In the genomic region with DNA sequence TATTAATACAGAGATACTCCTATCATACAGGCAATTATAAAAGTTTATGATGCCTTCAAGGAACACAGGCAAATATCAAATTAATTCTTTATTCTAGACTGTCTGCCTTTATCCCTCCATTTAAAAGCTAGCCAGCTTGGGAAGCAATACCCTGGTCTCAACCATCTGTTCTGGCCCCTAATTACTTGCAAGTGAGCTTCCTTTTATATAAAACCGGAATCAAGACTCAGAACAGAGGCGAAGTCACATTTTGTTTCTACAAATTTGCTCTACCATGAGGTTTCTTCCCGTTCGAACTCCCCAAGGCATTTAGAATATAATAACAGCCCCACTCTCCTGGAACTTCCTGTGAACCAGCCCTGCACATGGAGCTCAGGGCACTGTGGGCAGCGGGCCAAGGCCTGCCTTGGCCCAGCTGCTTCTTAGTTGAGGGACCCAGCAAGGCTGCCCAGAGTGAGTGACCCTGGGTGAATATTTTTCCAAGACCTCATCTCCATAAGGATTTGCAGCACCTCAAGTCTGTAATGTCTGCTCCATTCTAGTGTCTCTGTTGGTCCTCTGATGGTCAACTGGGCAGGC, we compare ENCODE assay signal across 23 mouse cellular contexts.
DNase-seq lines count a peak whose midpoint lies in the region; ATAC-seq lines count a peak whose summit lies in the region.
"Had no signal": no experiment of that assay in that cellular context is flagged by ENCODE, and none has a peak within 500 bp of the region (broad histone marks: within the 10 kb centered on the region; RNA-seq: fewer than 3 reads in every experiment).

No protein-coding gene starts in this region.

- no peaks in the 10 kb centered on the region for H3K27me3 ChIP-seq in forebrain, embryonic 14.5 days (replicated peaks; ENCODE audit: control insufficient read depth, insufficient read depth, low read length)
- no peaks in the 10 kb centered on the region for H3K27me3 ChIP-seq in forebrain, embryonic 12.5 days
- H3K27me3 ChIP-seq in forebrain, embryonic 15.5 days = no peaks in the 10 kb centered on the region
- H3K27me3 ChIP-seq: heart, embryonic 12.5 days; hindbrain, embryonic 13.5 days; liver, embryonic 13.5 days; lung, embryonic 15.5 days had no signal

- intact Hi-C loops in left cerebral cortex, postnatal 4 days (cut with DNase I) = no loop called here
- intact Hi-C loops in left cerebral cortex, postnatal 14 days (cut with DNase I) = no loop called here

- 0 out of 2 replicates have a peak, but pooled peaks cover 3% of the 10 kb centered on the region for H3K9me3 ChIP-seq in forebrain, embryonic 14.5 days (replicated peaks; ENCODE audit: control insufficient read depth, low read length)
- no peaks in the 10 kb centered on the region for H3K9me3 ChIP-seq in forebrain, embryonic 12.5 days
- no peaks in the 10 kb centered on the region; the same call in 1 of the 2 replicates for H3K9me3 ChIP-seq in forebrain, embryonic 15.5 days
- H3K9me3 ChIP-seq: liver, embryonic 13.5 days; lung, embryonic 15.5 days had no signal

- WGBS in forebrain, embryonic 14.5 days = 68% methylated on average over 5 of the region's 5 CpGs
- WGBS in forebrain, embryonic 12.5 days = 85% methylated on average over 5 of the region's 5 CpGs
- WGBS in forebrain, embryonic 15.5 days = 62% methylated on average over 5 of the region's 5 CpGs

- DNase-seq in adrenal gland, postnatal 10 days = peak; percentile 27
- DNase-seq in adrenal gland, adult (ENCODE audit: inconsistent age in 2 of 2, low spot score in 1 of 2) = no peak
- DNase-seq in forebrain, embryonic 14.5 days (ENCODE audit: low spot score) = peak; percentile 37
- peak; percentile 70 for DNase-seq in left cerebral cortex, postnatal 4 days
- DNase-seq in left cerebral cortex, postnatal 14 days (ENCODE audit: low spot score in 2 of 2) = no peak
- DNase-seq in B cell, adult 2 months = no peak
- DNase-seq: adrenal gland, postnatal 36 days; gastrocnemius, postnatal 10 days; heart, adult 11 months; heart, postnatal 14 days; kidney, adult 9 months; kidney, postnatal 36 days; liver, embryonic 13.5 days had no signal

- no peak for ATAC-seq in forebrain, embryonic 14.5 days
- no peak for ATAC-seq in forebrain, embryonic 12.5 days (ENCODE audit: low FRiP score)
- ATAC-seq in forebrain, embryonic 15.5 days (replicated peaks) = no peak
- ATAC-seq: CD4-positive, CD25-positive, alpha-beta regulatory T cell, adult 4 months had no signal

- H3K9ac ChIP-seq in forebrain, embryonic 14.5 days (ENCODE audit: low read length) = no peak overlapping the region
- H3K9ac ChIP-seq in forebrain, embryonic 12.5 days = no peak overlapping the region
- H3K9ac ChIP-seq in forebrain, embryonic 15.5 days (replicated peaks) = no peak overlapping the region
- H3K9ac ChIP-seq: heart, embryonic 12.5 days; hindbrain, embryonic 13.5 days; limb, embryonic 12.5 days; liver, embryonic 13.5 days; lung, embryonic 15.5 days had no signal

- H3K4me2 ChIP-seq in forebrain, embryonic 14.5 days (ENCODE audit: low read length) = no peak overlapping the region
- no peak overlapping the region for H3K4me2 ChIP-seq in forebrain, embryonic 12.5 days
- H3K4me2 ChIP-seq in forebrain, embryonic 15.5 days (replicated peaks) = no peak overlapping the region
- H3K4me2 ChIP-seq: heart, embryonic 12.5 days; hindbrain, embryonic 13.5 days; limb, embryonic 12.5 days; liver, embryonic 13.5 days; lung, embryonic 15.5 days had no signal

- no peaks in the 10 kb centered on the region for H3K36me3 ChIP-seq in forebrain, embryonic 14.5 days (ENCODE audit: control insufficient read depth, insufficient read depth, low read length)
- H3K36me3 ChIP-seq in forebrain, embryonic 12.5 days (replicated peaks) = no peaks in the 10 kb centered on the region
- H3K36me3 ChIP-seq in forebrain, embryonic 15.5 days = no peaks in the 10 kb centered on the region
- H3K36me3 ChIP-seq: heart, embryonic 12.5 days; hindbrain, embryonic 13.5 days; limb, embryonic 12.5 days; liver, embryonic 13.5 days; lung, embryonic 15.5 days; midbrain, embryonic 10.5 days had no signal

- no peak overlapping the region for H3K4me3 ChIP-seq in forebrain, embryonic 14.5 days (ENCODE audit: low read depth, low read length)
- no peak overlapping the region for H3K4me3 ChIP-seq in forebrain, embryonic 12.5 days (replicated peaks)
- no peak overlapping the region for H3K4me3 ChIP-seq in forebrain, embryonic 15.5 days
- H3K4me3 ChIP-seq: heart, embryonic 12.5 days; hindbrain, embryonic 13.5 days; left cerebral cortex, adult 2 months; limb, embryonic 12.5 days; liver, embryonic 13.5 days; lung, embryonic 15.5 days; midbrain, embryonic 10.5 days had no signal

- H3K27ac ChIP-seq in forebrain, embryonic 14.5 days (ENCODE audit: low read depth, low read length) = no peak overlapping the region
- H3K27ac ChIP-seq in forebrain, embryonic 12.5 days = no peak overlapping the region
- peak overlapping the region; percentile 48; the same call in 1 of the 2 replicates for H3K27ac ChIP-seq in forebrain, embryonic 15.5 days (replicated peaks)
- H3K27ac ChIP-seq: hindbrain, embryonic 13.5 days; left cerebral cortex, adult 2 months; limb, embryonic 12.5 days; liver, embryonic 13.5 days; lung, embryonic 15.5 days; macrophage; midbrain, embryonic 10.5 days had no signal

- H3K4me1 ChIP-seq in forebrain, embryonic 14.5 days (ENCODE audit: control insufficient read depth, insufficient read depth, low read length) = no peaks in the 10 kb centered on the region
- no peaks in the 10 kb centered on the region for H3K4me1 ChIP-seq in forebrain, embryonic 12.5 days
- no peaks in the 10 kb centered on the region for H3K4me1 ChIP-seq in forebrain, embryonic 15.5 days
- H3K4me1 ChIP-seq: liver, embryonic 13.5 days had no signal

Comparison
In these comparisons a context has a peak if more than half of its experiments do, and no peak if none do; other contexts are left out.
1. DNase-seq: peak in adrenal gland, postnatal 10 days (single experiment), forebrain, embryonic 14.5 days (single experiment) and left cerebral cortex, postnatal 4 days (single experiment); none in adrenal gland, adult (0 of 2), left cerebral cortex, postnatal 14 days (0 of 2) and B cell, adult 2 months (0 of 2).